Mouse (Mus musculus) bone marrow macrophage, adult 2 months (primary cell): ENCODE data around the gene Tm9sf4.

Experiments
- CTCF ChIP-seq: IDR thresholded peaks from 2 replicates; pipeline ENCODE4 v1.5.1; 2012; ENCODE audit warnings: low read depth, mild to moderate bottlenecking, low read length, moderate library complexity
- POLR2A ChIP-seq: IDR thresholded peaks from 2 replicates; pipeline ENCODE4 v1.6.1; 2012; ENCODE audit warnings: mild to moderate bottlenecking, low read depth, low read length, borderline replicate concordance

- no peak for TF ChIP-seq CTCF
- no peak for TF ChIP-seq POLR2A
Observed at GRCm38 (mm10) chr2:153218516-153218915, 57.4 kb downstream of the Tm9sf4 start.
